Mouse (Mus musculus) ES-CJ7 (cell line): ENCODE measurements around the gene Rbp7.
"Not testable (repeated sequence)": the region's sequence is repeated elsewhere in the genome, so short reads cannot be mapped to it uniquely, and the experiment has no call there.

Experiments
- DNase-seq: peaks from one replicate; pipeline ENCODE4 v3.0.0; 2011; ENCODE audit warnings: low read depth, low spot score

Gene Rbp7

GRCm38 (mm10) chr4:149457163-149457562 lies 2.4 kb upstream of the Rbp7 start:
- DNase-seq = not testable (repeated sequence)

GRCm38 (mm10) chr4:149454263-149454662 lies 515 bp downstream of the Rbp7 start:
- no peak for DNase-seq

GRCm38 (mm10) chr4:149453656-149454055 lies 1.1 kb downstream of the Rbp7 start:
- peak; percentile 82 for DNase-seq

- peak; percentile 52 for DNase-seq
Observed at GRCm38 (mm10) chr4:149450636-149451035, 4.1 kb downstream of the Rbp7 start.

GRCm38 (mm10) chr4:149446309-149446708 lies 8.5 kb downstream of the Rbp7 start:
- peak; percentile 67 for DNase-seq

GRCm38 (mm10) chr4:149445868-149446267 lies 8.9 kb downstream of the Rbp7 start:
- DNase-seq = peak; percentile 84

- DNase-seq = peak; percentile 92
Observed at GRCm38 (mm10) chr4:149444964-149445701, 9.6 kb downstream of the Rbp7 start.

- no peak for DNase-seq
Observed at GRCm38 (mm10) chr4:149444465-149444864, 10.3 kb downstream of the Rbp7 start.

- DNase-seq = no peak
Observed at GRCm38 (mm10) chr4:149442436-149442835, 12.3 kb downstream of the Rbp7 start.

GRCm38 (mm10) chr4:149440576-149440975 lies 14.2 kb downstream of the Rbp7 start:
- no peak for DNase-seq

GRCm38 (mm10) chr4:149431887-149432286 lies 22.9 kb downstream of the Rbp7 start:
- not testable (repeated sequence) for DNase-seq

- no peak for DNase-seq
Observed at GRCm38 (mm10) chr4:149429592-149429991, 25.2 kb downstream of the Rbp7 start.

GRCm38 (mm10) chr4:149426325-149427199 lies 28.2 kb downstream of the Rbp7 start, which contains the start of gene Ube4b:
Gene Ube4b (minus strand): TSS chr4:149426749.
- peak; percentile 99 for DNase-seq

GRCm38 (mm10) chr4:149425801-149426292 lies 28.9 kb downstream of the Rbp7 start:
- DNase-seq = peak; percentile 46

GRCm38 (mm10) chr4:149424755-149425154 lies 30.0 kb downstream of the Rbp7 start:
- DNase-seq = no peak

GRCm38 (mm10) chr4:149417854-149418365 lies 36.9 kb downstream of the Rbp7 start:
- no peak for DNase-seq

GRCm38 (mm10) chr4:149416986-149417385 lies 37.8 kb downstream of the Rbp7 start:
- DNase-seq = no peak

- no peak for DNase-seq
Observed at GRCm38 (mm10) chr4:149416417-149416816, 38.4 kb downstream of the Rbp7 start.

- no peak for DNase-seq
Observed at GRCm38 (mm10) chr4:149415651-149416169, 39.1 kb downstream of the Rbp7 start.

- DNase-seq = no peak
Observed at GRCm38 (mm10) chr4:149414259-149414658, 40.5 kb downstream of the Rbp7 start.

- DNase-seq = no peak
Observed at GRCm38 (mm10) chr4:149409759-149410158, 45.0 kb downstream of the Rbp7 start.

- no peak for DNase-seq
Observed at GRCm38 (mm10) chr4:149408331-149408730, 46.4 kb downstream of the Rbp7 start.
